Mouse (Mus musculus) olfactory bulb, adult 2 months (tissue): ENCODE results near the gene Calhm3.

Source experiments
- CTCF ChIP-seq: fragments of 200-500 bp; IDR thresholded peaks from 2 replicates; pipeline ENCODE4 v1.5.1; 2012; ENCODE audit warnings: low read depth, mild to moderate bottlenecking, low read length, moderate library complexity; ENCODE audit not compliant: insufficient read depth
- POLR2A ChIP-seq: fragments of 200-500 bp; IDR thresholded peaks from 2 replicates; pipeline ENCODE4 v1.6.1; 2012; ENCODE audit warnings: mild to moderate bottlenecking, low read depth, low read length, moderate library complexity; ENCODE audit not compliant: insufficient read depth

- no peak for TF ChIP-seq CTCF
- TF ChIP-seq POLR2A: no peak
Observed at GRCm38 (mm10) chr19:47178431-47179271, 21.1 kb upstream of the Calhm3 start, which contains the start of gene Neurl1a.
